Mouse (Mus musculus): Measurements from ENCODE around the gene Apol7a. TPM values are rescaled to one million over a fixed set of nuclear protein-coding genes. Genes with fewer than 3 reads are reported as not detected.

The Apol7a gene
- polyA plus RNA-seq, 1 experiment from 2014 or later = 0.10 TPM

DNA sequence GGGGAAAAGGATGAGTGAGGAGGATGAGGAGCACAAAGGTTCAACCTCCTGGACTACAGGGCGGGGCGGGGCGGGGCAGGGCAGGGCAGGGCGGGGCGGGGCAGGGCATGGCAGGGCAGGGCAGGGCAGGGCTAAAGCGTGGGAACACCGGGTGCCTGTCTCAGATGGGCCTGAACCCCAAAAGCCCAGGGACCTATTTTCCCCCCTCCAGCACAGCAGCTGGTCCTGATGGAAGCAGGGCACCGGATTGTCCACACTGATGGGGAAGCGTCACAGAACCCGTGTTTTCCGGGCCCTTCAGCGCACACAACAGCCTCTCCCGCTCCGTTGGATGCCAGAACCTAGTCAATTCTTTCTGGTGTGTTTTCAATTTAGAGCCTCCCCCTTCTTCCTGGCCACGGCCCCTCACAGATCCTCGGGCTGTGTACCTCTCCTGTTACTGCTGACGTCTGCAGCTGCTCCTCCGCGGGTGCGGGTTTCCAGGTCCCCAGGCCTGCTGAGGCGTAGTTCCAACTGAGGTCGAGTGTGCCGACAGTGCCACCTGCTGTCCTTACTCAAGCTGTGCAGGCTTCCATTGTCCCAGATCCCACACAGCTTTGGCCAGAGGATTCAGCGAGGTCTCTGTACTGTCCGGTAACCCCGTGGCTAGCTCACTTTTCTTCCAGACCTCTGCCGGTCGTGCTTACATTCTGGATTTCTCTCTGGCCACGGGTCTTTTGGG, 40.4 kb downstream of the Apol7a start:
- Histone ChIP-seq H3K27ac (no peak overlapping the region), H3K9me3 (replicated peaks) (no peaks in the 10 kb centered on the region), H3K4me1 (peaks cover 26% of the 10 kb centered on the region), H3K36me3 (no peaks in the 10 kb centered on the region), H3K27me3 (replicated peaks) (peaks cover 26% of the 10 kb centered on the region), H3K4me3 (peak overlapping the region; percentile 35), H3K9ac (no peak overlapping the region), H3K4me2 (peak overlapping the region; percentile 63)
- WGBS (ENCODE audit: insufficient replicate concordance) = 5% methylated on average over 29 of the region's 29 CpGs
- peak; percentile 64 for ATAC-seq

DNA sequence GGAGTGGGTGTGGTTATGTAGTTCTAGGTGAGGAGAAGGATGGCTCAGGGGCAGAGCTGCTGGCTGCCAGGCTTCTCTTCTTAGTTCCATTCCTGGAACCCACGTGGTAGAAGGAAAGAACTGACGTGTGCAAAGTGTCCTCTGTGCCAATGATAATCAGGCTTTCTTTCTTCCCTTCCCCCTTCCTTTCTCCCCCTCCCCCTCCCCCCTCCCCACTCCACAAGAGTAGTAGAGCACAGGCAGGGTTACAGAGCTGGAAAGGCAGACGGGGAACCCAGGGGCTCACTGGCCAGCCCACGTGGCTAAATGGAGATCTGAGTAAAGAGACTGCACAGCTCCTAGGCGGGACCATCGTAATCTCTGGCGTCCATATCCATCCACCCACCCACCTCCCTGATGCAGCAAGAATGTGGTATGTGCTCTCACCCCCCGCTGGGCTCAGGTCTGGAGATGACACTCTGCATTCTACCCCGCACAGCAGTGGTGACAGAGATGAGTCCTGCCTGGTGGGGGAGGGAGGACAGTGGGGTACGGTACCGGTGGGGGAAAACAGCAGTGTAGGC, 42.6 kb downstream of the Apol7a start:
- Histone ChIP-seq H3K27ac (no peak overlapping the region), H3K27me3 (replicated peaks) (peaks cover 27% of the 10 kb centered on the region), H3K9me3 (replicated peaks) (no peaks in the 10 kb centered on the region), H3K4me3 (no peak overlapping the region), H3K4me2 (peak overlapping the region; percentile 50), H3K36me3 (no peaks in the 10 kb centered on the region), H3K4me1 (peaks cover 32% of the 10 kb centered on the region), H3K9ac (peak overlapping the region; percentile 44; the same call in 1 of the 2 replicates)
- ATAC-seq = peak; percentile 47
- 8% methylated on average over 11 of the region's 11 CpGs for WGBS (ENCODE audit: insufficient replicate concordance)

DNA sequence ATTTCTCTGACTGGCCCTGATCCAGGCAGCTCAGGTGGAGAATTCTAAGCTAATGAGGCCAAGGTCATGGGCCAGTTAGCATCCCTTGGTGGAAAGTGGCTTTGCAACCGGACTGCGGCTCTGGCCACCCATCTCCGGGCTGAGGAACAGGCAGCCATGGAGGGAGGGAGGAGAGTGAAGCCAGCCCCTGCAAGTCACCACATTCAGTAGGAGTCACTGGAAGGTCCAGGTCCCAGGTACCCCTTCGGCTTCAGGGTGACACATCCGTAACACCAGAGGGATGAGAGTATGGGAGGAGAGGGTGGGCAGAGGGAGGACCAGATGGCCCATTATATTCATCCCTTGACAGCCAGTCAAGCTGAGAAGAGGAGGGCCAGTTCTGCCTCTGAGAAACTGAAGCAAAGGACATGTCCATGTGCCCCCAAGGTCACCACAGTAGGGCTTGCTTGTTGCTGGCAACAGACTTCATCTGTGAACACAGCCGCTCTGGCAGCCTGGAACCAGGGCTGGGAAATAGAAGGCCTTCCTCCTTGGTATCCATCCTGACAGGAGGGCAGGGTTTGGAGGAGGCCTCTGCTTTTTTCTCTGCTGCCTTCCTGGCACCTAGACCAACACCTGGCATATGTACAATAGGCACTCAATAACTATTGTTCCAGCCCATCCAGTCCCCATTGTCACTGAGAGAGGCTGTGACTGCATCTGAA, 43.9 kb downstream of the Apol7a start:
- Histone ChIP-seq H3K4me2 (no peak overlapping the region), H3K4me3 (no peak overlapping the region), H3K9me3 (replicated peaks) (no peaks in the 10 kb centered on the region), H3K9ac (no peak overlapping the region), H3K27ac (no peak overlapping the region), H3K27me3 (replicated peaks) (peaks cover 27% of the 10 kb centered on the region), H3K36me3 (no peaks in the 10 kb centered on the region), H3K4me1 (peaks cover 32% of the 10 kb centered on the region)
- no peak for ATAC-seq
- 80% methylated on average over 6 of the region's 6 CpGs for WGBS (ENCODE audit: insufficient replicate concordance)

DNA sequence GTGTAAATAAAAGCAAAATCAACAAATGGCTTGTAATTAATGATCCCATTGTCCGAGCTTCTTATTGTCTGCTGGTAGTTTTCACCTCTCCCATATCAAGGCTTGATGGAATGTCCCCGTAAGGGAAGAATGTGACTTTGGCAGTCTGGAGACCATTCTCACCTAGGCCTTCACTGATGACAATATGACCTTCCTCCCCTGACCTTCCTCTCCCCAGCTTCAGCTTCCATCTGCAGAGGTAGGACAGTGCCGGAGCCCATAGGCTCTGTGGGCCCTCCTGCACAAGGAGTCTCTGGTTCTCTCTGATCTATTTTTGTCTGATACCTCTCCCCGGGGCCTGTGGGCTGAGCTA, 44.4 kb downstream of the Apol7a start:
- no peak overlapping the region for H3K4me3 ChIP-seq
- no peak overlapping the region for H3K4me2 ChIP-seq
- peaks cover 26% of the 10 kb centered on the region for H3K27me3 ChIP-seq (replicated peaks)
- H3K4me1 ChIP-seq = peaks cover 32% of the 10 kb centered on the region
- H3K9ac ChIP-seq = no peak overlapping the region
- 58% methylated on average over 4 of the region's 4 CpGs for WGBS (ENCODE audit: insufficient replicate concordance)
- ATAC-seq = no peak
- no peak overlapping the region for H3K27ac ChIP-seq
- no peaks in the 10 kb centered on the region for H3K36me3 ChIP-seq
- H3K9me3 ChIP-seq (replicated peaks) = no peaks in the 10 kb centered on the region

DNA sequence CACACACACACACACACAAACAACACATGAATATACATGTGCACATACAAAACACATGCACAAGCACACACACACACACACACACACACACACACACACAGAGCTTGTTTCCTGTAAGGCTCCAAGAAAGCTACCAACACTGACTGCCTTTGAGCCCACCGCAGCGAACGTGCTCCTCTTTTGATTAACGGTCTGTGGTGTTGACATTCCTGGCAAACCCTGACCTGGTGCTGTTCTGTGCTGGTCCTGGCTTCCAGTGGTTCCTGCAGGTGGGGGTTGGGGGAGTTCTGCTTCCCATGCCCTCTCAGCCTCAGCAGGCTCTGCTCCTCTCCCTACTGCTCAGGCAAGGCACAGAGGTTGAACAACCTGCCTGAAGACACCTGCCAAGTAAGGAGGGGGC, 45.1 kb downstream of the Apol7a start:
- Histone ChIP-seq H3K36me3 (no peaks in the 10 kb centered on the region), H3K9me3 (replicated peaks) (no peaks in the 10 kb centered on the region), H3K9ac (no peak overlapping the region), H3K4me2 (no peak overlapping the region), H3K27me3 (replicated peaks) (peaks cover 19% of the 10 kb centered on the region; the same call in 1 of the 2 replicates), H3K4me1 (peaks cover 32% of the 10 kb centered on the region), H3K4me3 (no peak overlapping the region), H3K27ac (no peak overlapping the region)
- 51% methylated on average over 4 of the region's 4 CpGs for WGBS (ENCODE audit: insufficient replicate concordance)
- no peak for ATAC-seq

DNA sequence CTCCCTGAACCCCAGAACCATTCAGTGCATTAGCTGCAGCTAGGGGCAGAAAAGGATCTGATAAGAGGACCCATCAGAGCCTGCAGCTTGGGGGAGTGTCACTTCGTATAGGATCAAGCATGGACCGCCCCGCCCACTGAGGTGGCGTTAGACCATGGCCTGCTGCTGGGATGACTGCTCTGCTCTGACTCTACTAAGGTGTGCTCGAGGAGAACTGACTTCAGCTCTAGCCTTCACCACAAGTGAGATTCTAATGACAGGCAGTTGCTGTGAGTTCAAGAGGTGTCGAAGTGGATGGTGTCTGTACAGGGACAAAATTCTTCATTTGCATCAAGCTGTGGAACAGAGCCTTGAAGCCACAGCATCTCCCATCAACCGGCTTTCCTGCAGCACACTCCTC, 46.0 kb downstream of the Apol7a start:
- Histone ChIP-seq H3K4me1 (peaks cover 24% of the 10 kb centered on the region), H3K36me3 (no peaks in the 10 kb centered on the region), H3K4me2 (no peak overlapping the region), H3K27ac (no peak overlapping the region), H3K27me3 (replicated peaks) (peaks cover 19% of the 10 kb centered on the region; the same call in 1 of the 2 replicates), H3K4me3 (no peak overlapping the region), H3K9ac (no peak overlapping the region), H3K9me3 (replicated peaks) (no peaks in the 10 kb centered on the region)
- ATAC-seq = no peak; the same call in 1 of the 2 replicates
- 50% methylated on average over 7 of the region's 7 CpGs for WGBS (ENCODE audit: insufficient replicate concordance)

DNA sequence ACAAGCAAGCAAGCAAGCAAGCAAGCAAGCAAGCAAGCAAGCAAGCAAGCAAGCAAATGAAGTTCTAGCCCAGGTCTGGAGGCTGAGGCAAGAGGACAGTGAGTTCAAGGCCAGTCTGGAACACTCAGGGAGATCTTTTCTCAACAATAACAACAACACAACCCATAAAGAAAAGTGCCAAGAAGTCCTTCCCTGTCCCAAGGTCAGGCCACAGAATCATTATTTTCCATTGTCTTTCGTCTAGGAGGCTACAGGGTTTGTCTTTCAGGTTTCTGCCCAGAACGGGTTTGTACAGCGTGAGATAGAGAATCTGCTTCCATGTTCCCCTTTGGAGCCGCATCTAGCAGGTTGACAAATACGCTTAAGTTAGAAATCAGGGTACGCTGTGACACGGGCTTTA, 48.8 kb downstream of the Apol7a start:
- peaks cover 8% of the 10 kb centered on the region for H3K4me1 ChIP-seq
- no peak overlapping the region for H3K4me3 ChIP-seq
- no peak overlapping the region for H3K9ac ChIP-seq
- no peak for ATAC-seq
- WGBS (ENCODE audit: insufficient replicate concordance) = 70% methylated on average over 7 of the region's 7 CpGs
- no peaks in the 10 kb centered on the region for H3K9me3 ChIP-seq (replicated peaks)
- H3K27ac ChIP-seq = no peak overlapping the region
- H3K27me3 ChIP-seq (replicated peaks) = 0 out of 2 replicates have a peak, but pooled peaks cover 10% of the 10 kb centered on the region
- no peak overlapping the region for H3K4me2 ChIP-seq
- H3K36me3 ChIP-seq = no peaks in the 10 kb centered on the region

DNA sequence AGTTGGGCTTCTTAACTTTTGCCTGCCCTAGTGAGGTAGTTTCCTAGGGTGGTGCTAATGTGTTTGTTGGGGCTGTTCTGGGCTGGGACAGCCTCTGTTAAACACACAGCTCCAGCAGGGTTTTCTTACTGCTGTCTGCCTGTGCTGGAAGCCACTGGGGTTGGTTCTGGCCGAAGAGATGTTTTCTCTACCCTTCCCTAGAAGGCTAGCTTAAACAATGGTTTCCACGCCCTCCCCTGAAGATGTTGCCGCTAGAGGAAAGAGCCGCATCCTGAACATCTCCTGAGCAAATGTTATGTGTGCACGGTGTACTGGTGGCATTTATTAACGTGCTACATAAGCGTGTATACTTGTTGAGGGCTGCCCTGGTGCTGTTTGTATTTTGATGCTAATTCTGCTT, 50.8 kb downstream of the Apol7a start:
- no peak for ATAC-seq
- H3K4me3 ChIP-seq = no peak overlapping the region
- no peak overlapping the region for H3K4me2 ChIP-seq
- no peaks in the 10 kb centered on the region for H3K9me3 ChIP-seq (replicated peaks)
- peaks cover 25% of the 10 kb centered on the region for H3K4me1 ChIP-seq
- no peaks in the 10 kb centered on the region for H3K36me3 ChIP-seq
- H3K27ac ChIP-seq = no peak overlapping the region
- WGBS (ENCODE audit: insufficient replicate concordance) = 64% methylated on average over 7 of the region's 7 CpGs
- H3K9ac ChIP-seq = no peak overlapping the region
- H3K27me3 ChIP-seq (replicated peaks) = peaks cover 20% of the 10 kb centered on the region

DNA sequence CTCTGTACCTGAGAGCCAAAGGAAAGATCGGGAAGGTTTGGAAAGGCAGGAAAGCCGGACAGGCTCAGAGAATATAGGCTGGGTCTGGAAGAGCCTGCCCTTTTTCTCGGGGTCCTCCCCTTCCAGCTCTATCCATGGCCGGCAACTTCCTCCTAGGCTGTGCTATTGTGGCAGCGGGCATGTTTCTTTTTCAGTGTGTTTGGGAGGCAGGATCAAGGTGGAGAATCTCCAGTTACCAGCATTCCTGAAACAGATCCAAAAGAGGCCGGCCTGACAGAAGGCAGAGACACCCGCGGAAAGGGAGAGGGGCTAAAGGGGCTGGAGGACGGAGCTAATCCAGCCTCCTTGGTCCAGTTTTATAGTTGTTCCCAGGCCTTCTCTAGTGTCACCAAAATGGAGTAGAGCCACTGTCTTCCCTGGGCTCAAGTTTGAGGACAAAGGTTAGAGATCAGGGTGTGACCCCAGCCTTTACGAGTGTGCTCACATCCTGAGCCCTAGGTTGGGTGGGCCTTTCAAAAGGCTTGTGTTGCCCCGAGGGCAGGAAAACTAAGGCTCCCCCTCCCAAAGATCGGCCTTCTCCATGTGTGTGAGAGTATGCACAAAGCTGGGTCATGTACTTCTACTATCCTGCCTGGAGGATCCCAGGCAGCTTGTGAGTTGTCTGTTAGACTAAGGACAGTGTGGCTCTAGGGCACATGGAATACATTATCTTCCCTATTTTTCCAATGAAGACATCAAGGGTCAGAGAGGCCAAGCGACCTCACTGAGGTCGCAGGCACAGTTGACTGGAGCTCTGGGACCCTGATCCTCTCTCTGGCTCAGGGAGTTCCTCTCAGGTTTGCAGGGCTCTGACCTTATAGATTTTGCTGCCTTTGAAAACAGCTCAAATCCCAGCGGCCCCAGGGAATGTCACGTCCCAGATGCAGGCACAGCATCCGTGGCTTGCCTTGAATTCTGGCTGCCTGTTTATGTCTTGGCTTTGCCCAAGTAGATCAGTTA, 54.5 kb downstream of the Apol7a start:
- Histone ChIP-seq H3K9ac (no peak overlapping the region), H3K4me3 (no peak overlapping the region), H3K27me3 (replicated peaks) (peaks cover 28% of the 10 kb centered on the region), H3K4me2 (peak overlapping the region; percentile 45; the same call in 1 of the 2 replicates), H3K9me3 (replicated peaks) (no peaks in the 10 kb centered on the region), H3K36me3 (no peaks in the 10 kb centered on the region), H3K27ac (peak overlapping the region; percentile 67), H3K4me1 (peaks cover 29% of the 10 kb centered on the region)
- WGBS (ENCODE audit: insufficient replicate concordance) = 43% methylated on average over 17 of the region's 17 CpGs
- ATAC-seq = 0 out of 2 replicates have a peak, but pooled peaks have one; percentile 22

DNA sequence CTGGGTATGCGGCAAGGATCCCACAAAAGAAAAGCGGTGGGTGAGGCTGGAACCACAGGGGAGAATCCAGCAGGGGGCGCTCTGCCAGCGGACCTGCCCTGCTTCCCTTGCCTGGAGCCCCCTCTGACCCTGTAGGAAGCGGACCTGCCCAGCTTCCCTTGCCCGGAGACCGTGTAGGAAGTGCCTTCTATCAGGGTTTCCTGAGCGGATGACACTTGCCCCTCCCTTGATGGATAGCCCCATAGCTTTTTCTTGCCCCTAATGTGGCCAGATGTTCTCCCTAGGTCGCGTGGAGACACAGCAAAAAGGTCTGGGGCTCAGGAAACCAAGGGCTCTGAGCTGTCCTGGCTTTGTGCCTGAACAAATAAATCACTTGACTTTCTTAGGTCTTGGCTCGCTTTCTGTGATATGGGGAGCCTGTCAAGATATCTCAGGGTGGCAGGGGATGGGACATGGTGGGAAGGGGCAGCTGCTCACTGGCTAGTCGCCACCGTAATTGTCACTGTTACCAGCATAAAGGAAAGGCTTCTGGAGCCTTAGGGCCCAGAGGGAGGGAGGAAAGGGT, 55.3 kb downstream of the Apol7a start:
- H3K4me3 ChIP-seq = no peak overlapping the region

DNA sequence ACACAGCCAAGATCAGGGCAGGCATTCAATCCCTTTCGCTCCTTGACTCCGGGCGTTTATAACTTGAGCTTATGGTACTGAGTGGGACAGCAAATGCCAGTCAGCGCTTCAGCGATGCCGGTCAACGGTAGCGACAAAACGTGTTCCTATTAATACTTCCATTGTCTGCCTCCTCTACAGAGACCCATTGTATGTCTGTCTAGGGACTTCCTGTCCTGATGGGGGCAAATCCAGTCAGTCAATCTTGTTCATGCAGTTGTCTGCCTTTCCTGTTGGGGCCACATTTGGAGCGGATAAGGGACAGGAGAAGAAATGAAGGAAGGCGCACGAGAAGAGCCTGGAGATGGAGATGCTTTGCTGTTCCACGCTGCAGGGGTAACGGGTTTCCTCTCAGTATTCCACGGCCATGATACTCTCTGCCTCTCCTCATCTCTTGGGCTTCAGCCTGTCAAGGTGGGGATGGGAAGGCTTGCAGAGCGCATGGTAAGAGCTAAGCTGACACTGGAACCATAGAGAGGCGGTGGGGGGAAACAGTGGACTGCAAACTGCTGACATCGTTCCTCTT, 55.9 kb downstream of the Apol7a start:
- 12% methylated on average over 18 of the region's 18 CpGs for WGBS (ENCODE audit: insufficient replicate concordance)
- peak overlapping the region; percentile 37; the same call in 1 of the 2 replicates for H3K27ac ChIP-seq
- no peak for ATAC-seq
- no peaks in the 10 kb centered on the region for H3K9me3 ChIP-seq (replicated peaks)
- H3K36me3 ChIP-seq = no peaks in the 10 kb centered on the region
- H3K4me2 ChIP-seq = peak overlapping the region; percentile 45
- H3K27me3 ChIP-seq (replicated peaks) = peaks cover 34% of the 10 kb centered on the region
- no peak overlapping the region for H3K9ac ChIP-seq
- H3K4me3 ChIP-seq = no peak overlapping the region
- H3K4me1 ChIP-seq = peaks cover 29% of the 10 kb centered on the region

More for the DNA sequence above, 55.3 kb downstream of the Apol7a start:
- 4% methylated on average over 13 of the region's 13 CpGs for WGBS (ENCODE audit: insufficient replicate concordance)
- Histone ChIP-seq H3K27me3 (replicated peaks) (peaks cover 28% of the 10 kb centered on the region), H3K4me1 (peaks cover 29% of the 10 kb centered on the region), H3K9ac (no peak overlapping the region), H3K9me3 (replicated peaks) (no peaks in the 10 kb centered on the region), H3K36me3 (no peaks in the 10 kb centered on the region), H3K4me2 (peak overlapping the region; percentile 45), H3K27ac (peak overlapping the region; percentile 67)
- peak; percentile 67 for ATAC-seq

All from liver, embryonic 12.5 days (tissue).